Mouse (Mus musculus) kidney, embryonic 15.5 days (tissue): ENCODE measurements around the gene Olfr1436. TPM values are rescaled to one million over a fixed set of nuclear protein-coding genes. Genes with fewer than 3 reads are reported as not detected.
"Not testable (repeated sequence)": the region's sequence is repeated elsewhere in the genome, so short reads cannot be mapped to it uniquely, and the experiment has no call there.

Source experiments
- ATAC-seq: fragments of 200-750 bp; cut with Nextera tagmentation; replicated peaks from 2 replicates; pipeline ENCODE4 v1.8.0; 2017; ENCODE audit warnings: moderate TSS enrichment; ENCODE audit not compliant: low FRiP score
- H3K27ac ChIP-seq: fragments of 300-500 bp; sonication (generic); 2 replicates; pipeline ENCODE4 v1.5.1; 2015; ENCODE audit warnings: mild to moderate bottlenecking, inconsistent platforms
- H3K27me3 ChIP-seq: fragments of 300-500 bp; sonication (generic); 2 replicates; pipeline ENCODE4 v1.6.1; 2015; ENCODE audit warnings: inconsistent platforms
- H3K36me3 ChIP-seq: fragments of 300-500 bp; sonication (generic); 2 replicates; pipeline ENCODE4 v1.6.1; 2015; ENCODE audit warnings: inconsistent platforms
- H3K4me1 ChIP-seq: fragments of 300-500 bp; sonication (generic); 2 replicates; pipeline ENCODE4 v1.6.1; 2015; ENCODE audit warnings: inconsistent platforms
- H3K4me2 ChIP-seq: fragments of 300-500 bp; sonication (generic); 2 replicates; pipeline ENCODE4 v1.6.1; 2015; ENCODE audit warnings: moderate library complexity, mild to moderate bottlenecking, inconsistent platforms
- H3K4me3 ChIP-seq: fragments of 300-500 bp; sonication (generic); replicated peaks from 2 replicates; pipeline ENCODE4 v1.5.1; 2015; ENCODE audit warnings: mild to moderate bottlenecking, inconsistent platforms
- H3K9ac ChIP-seq: fragments of 300-500 bp; sonication (generic); 2 replicates; pipeline ENCODE4 v1.6.1; 2015; ENCODE audit warnings: mild to moderate bottlenecking, inconsistent platforms
- H3K9me3 ChIP-seq: fragments of 300-500 bp; sonication (generic); replicated peaks from 2 replicates; pipeline ENCODE4 v1.6.1; 2016; ENCODE audit warnings: inconsistent platforms
- WGBS: fragments of 180-500 bp; shearing (Covaris S2); methylation state at CpG from one replicate; pipeline ENCODE4 v1.1.7; 2015; ENCODE audit warnings: mixed read lengths; 5-methylcytosine and 5-hydroxymethylcytosine counted together
- polyA plus RNA-seq: library from polyadenylated mRNA; unstranded; fragments of >200 nt; fragmentation: Nextera tagmentation; extraction: Ambion mirVana; gene quantifications from 2 replicates; pipeline ENCODE4 v1.2.1, GENCODE M21; 2015

Olfr1436 gene
- not detected in 2 replicates for polyA plus RNA-seq

DNA sequence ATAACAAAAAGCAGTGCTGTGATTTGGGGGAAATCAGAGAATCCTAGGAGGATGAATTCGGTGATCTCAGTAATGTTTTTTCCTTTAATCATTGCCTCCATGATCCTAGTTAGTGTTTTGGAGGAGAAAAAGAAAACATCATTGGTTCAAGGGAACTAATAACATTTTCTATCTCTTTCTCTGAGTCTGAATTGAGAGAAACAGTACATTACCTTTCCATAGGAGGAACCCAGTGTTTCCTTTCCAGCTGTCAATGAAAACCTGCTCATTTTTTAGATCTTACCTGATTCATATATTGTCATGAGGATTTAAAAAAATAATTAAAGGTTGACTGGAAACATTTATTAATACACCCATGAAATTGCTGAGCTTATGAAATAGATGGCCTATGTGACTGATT, at the start of gene Olfr1436:
Gene Olfr1436, minus strand, starts transcription at position 101 of the 400 bp plus-strand sequence.
- H3K9me3 ChIP-seq, result not testable (repeated sequence)
- WGBS, result 83% methylated on average over 1 of the region's 1 CpGs

DNA sequence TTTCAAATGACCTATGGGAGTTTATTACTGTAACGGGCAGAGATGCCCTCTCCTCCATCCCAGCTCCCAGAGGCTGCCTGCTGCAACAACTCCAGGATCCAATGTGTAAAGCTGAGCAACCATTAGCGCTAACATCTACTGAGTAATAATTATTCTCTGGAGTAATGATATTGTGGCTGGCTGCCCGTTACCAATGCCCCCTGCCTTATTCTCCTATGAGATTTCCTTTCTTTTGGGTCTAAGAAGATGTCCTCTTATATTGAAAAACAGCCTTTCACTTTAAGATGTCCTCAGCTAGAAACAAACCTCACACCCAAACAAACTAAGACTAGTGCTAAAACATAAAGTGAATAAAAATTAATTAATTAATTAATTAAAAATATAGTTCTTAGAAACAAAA, 36.9 kb upstream of the Olfr1436 start, which contains the start of gene Olfr1438-ps1:
Gene Olfr1438-ps1, minus strand, starts transcription at position 101 of the 400 bp plus-strand sequence.
- H3K9ac ChIP-seq, result no peak within 1 kb of the TSS
- no peaks in the 10 kb centered on the region for H3K27me3 ChIP-seq
- H3K36me3 ChIP-seq, result no peaks in the 10 kb centered on the region
- ATAC-seq, result no peak
- H3K4me2 ChIP-seq, result no peak within 1 kb of the TSS
- H3K4me1 ChIP-seq, result no peaks in the 10 kb centered on the region
- H3K9me3 ChIP-seq, result no peaks in the 10 kb centered on the region
- WGBS, result 85% methylated on average over 3 of the region's 3 CpGs
- H3K4me3 ChIP-seq, result no peak within 1 kb of the TSS
- H3K27ac ChIP-seq, result no peak within 1 kb of the TSS

More for the DNA sequence above, at the start of gene Olfr1436:
- H3K4me1 ChIP-seq, H3K27ac ChIP-seq, H3K36me3 ChIP-seq, H3K4me3 ChIP-seq, H3K27me3 ChIP-seq, H3K4me2 ChIP-seq, H3K9ac ChIP-seq, ATAC-seq: not testable (repeated sequence)

DNA sequence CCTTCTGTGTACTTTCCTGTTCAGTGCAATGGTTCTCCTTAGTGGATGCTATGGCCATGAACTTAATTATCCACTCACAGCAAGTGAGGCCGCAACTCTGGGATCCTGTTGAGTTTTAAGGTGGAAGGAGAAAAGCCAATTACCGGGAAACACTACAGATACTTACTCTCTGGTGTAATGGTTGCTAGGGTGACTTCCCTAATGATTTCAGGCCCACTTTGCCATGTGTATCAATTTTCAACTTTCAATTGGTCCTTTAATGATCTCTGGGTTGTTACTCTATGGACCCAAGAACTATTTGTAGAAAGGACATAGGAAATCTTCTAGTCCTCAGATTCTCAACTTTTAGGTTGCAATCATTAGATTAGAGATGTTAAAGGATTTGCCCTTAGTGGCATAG, 26.1 kb upstream of the Olfr1436 start, which contains the start of gene Olfr1437:
Gene Olfr1437, minus strand, starts transcription at position 101 of the 400 bp plus-strand sequence.
- 70% methylated on average over 2 of the region's 2 CpGs for WGBS
- H3K27ac ChIP-seq, result no peak within 1 kb of the TSS
- H3K4me2 ChIP-seq, result no peak within 1 kb of the TSS
- no peaks in the 10 kb centered on the region for H3K27me3 ChIP-seq
- H3K9ac ChIP-seq, result no peak within 1 kb of the TSS
- no peaks in the 10 kb centered on the region for H3K9me3 ChIP-seq
- H3K36me3 ChIP-seq, result no peaks in the 10 kb centered on the region
- H3K4me1 ChIP-seq, result no peaks in the 10 kb centered on the region
- ATAC-seq, result no peak
- H3K4me3 ChIP-seq, result no peak within 1 kb of the TSS

GRCm38 (mm10) chr19:12292979-12293378, 6.0 kb downstream of the Olfr1436 start:
- H3K27ac ChIP-seq, result no peak overlapping the region
- no peaks in the 10 kb centered on the region for H3K27me3 ChIP-seq
- no peak overlapping the region for H3K4me3 ChIP-seq
- H3K36me3 ChIP-seq, result no peaks in the 10 kb centered on the region
- no peak for ATAC-seq
- H3K4me2 ChIP-seq, result no peak overlapping the region
- H3K4me1 ChIP-seq, result no peaks in the 10 kb centered on the region
- H3K9ac ChIP-seq, result no peak overlapping the region
- H3K9me3 ChIP-seq, result no peaks in the 10 kb centered on the region

GRCm38 (mm10) chr19:12279554-12279953, 19.4 kb downstream of the Olfr1436 start, which contains the start of gene Olfr1434:
Olfr1434 (plus strand) TSS chr19:12279854.
- Histone ChIP-seq H3K9me3 (no peaks in the 10 kb centered on the region), H3K27me3 (no peaks in the 10 kb centered on the region), H3K4me1 (no peaks in the 10 kb centered on the region), H3K9ac (no peak within 1 kb of the TSS), H3K36me3 (no peaks in the 10 kb centered on the region), H3K4me3 (no peak within 1 kb of the TSS), H3K27ac (no peak within 1 kb of the TSS), H3K4me2 (no peak within 1 kb of the TSS)
- 67% methylated on average over 2 of the region's 2 CpGs for WGBS
- no peak for ATAC-seq

- H3K4me1 ChIP-seq, result no peaks in the 10 kb centered on the region
- no peak within 1 kb of the TSS for H3K4me3 ChIP-seq
- H3K27ac ChIP-seq, result no peak within 1 kb of the TSS
- H3K4me2 ChIP-seq, result no peak within 1 kb of the TSS
- H3K36me3 ChIP-seq, result no peaks in the 10 kb centered on the region
- H3K27me3 ChIP-seq, result no peaks in the 10 kb centered on the region
- no peaks in the 10 kb centered on the region for H3K9me3 ChIP-seq
- ATAC-seq, result no peak
- WGBS, result 61% methylated on average over 1 of the region's 1 CpGs
- H3K9ac ChIP-seq, result no peak within 1 kb of the TSS
Measured at GRCm38 (mm10) chr19:12260732-12261131, 38.2 kb downstream of the Olfr1436 start, which contains the start of gene Olfr235. Olfr235 (plus strand) TSS chr19:12261032.

Other genes starting within 250 kb of the Olfr1436 start
- not detected in 2 replicates for gene Olfr1424, start 236.4 kb downstream of the Olfr1436 start, polyA plus RNA-seq
- not detected in 2 replicates for gene Olfr1425, start 221.4 kb downstream of the Olfr1436 start, polyA plus RNA-seq
- gene Olfr1426, start 207.1 kb downstream of the Olfr1436 start, polyA plus RNA-seq, result not detected in 2 replicates
- gene Olfr1427, start 195.8 kb downstream of the Olfr1436 start, polyA plus RNA-seq, result not detected in 2 replicates
- gene Olfr1428, start 183.2 kb downstream of the Olfr1436 start, polyA plus RNA-seq, result not detected in 2 replicates
- gene Olfr76, start 175.9 kb downstream of the Olfr1436 start, polyA plus RNA-seq, result not detected in 2 replicates
- gene Olfr1555-ps1, start 129.0 kb downstream of the Olfr1436 start, polyA plus RNA-seq, result not detected in 2 replicates
- not detected in 2 replicates for gene Olfr1431, start 98.5 kb downstream of the Olfr1436 start, polyA plus RNA-seq
- gene Olfr1432, start 66.5 kb downstream of the Olfr1436 start, polyA plus RNA-seq, result not detected in 2 replicates
- not detected in 2 replicates for gene Olfr262, start 57.5 kb downstream of the Olfr1436 start, polyA plus RNA-seq
- not detected in 2 replicates for gene Olfr235, start 38.1 kb downstream of the Olfr1436 start, polyA plus RNA-seq
- not detected in 2 replicates for gene Olfr1434, start 19.3 kb downstream of the Olfr1436 start, polyA plus RNA-seq
- not detected in 2 replicates for gene Olfr1437, start 26.0 kb upstream of the Olfr1436 start, polyA plus RNA-seq
- gene Olfr1438-ps1, start 36.8 kb upstream of the Olfr1436 start, polyA plus RNA-seq, result not detected in 2 replicates
- not detected in 2 replicates for gene Olfr1440, start 88.1 kb upstream of the Olfr1436 start, polyA plus RNA-seq
- gene Olfr1441, start 118.3 kb upstream of the Olfr1436 start, polyA plus RNA-seq, result not detected in 2 replicates
- gene Pfpl, start 128.8 kb upstream of the Olfr1436 start, polyA plus RNA-seq, result not detected in 2 replicates
- gene Mpeg1, start 161.6 kb upstream of the Olfr1436 start, polyA plus RNA-seq, result 0.57 and 0.62 TPM in 2 replicates
- 6.2 and 6.7 TPM in 2 replicates for gene Dtx4, start 202.3 kb upstream of the Olfr1436 start, polyA plus RNA-seq
- 25.3 and 26.3 TPM in 2 replicates for gene Fam111a, start 246.6 kb upstream of the Olfr1436 start, polyA plus RNA-seq